Mouse (Mus musculus) layer of hippocampus, postnatal 25 days (tissue): Measurements from ENCODE around the gene Slc27a4. TPM values are rescaled to one million over a fixed set of nuclear protein-coding genes. Genes with fewer than 3 reads are reported as not detected.
A peak's percentile ranks its signal among the peaks of the same experiment; 100 is the strongest.
"Not testable (repeated sequence)": the region's sequence is repeated elsewhere in the genome, so short reads cannot be mapped to it uniquely, and the experiment has no call there.

Experiments used
- DNase-seq, 2 experiments: peaks; one replicate each; pipeline ENCODE4 v3.0.0; 2022; ENCODE audit warnings: mixed read lengths in 2 of 2, low spot score in 1 of 2; ENCODE audit errors: extremely low spot score in 1 of 2
- total RNA-seq, 2 experiments: library from RNA; stranded (reverse); gene quantifications; 2 replicates each; pipeline ENCODE4 v1.2.3; 2021

Gene Slc27a4
- 10 to 100 TPM; 74.1 to 76.7 TPM for total RNA-seq

DNA sequence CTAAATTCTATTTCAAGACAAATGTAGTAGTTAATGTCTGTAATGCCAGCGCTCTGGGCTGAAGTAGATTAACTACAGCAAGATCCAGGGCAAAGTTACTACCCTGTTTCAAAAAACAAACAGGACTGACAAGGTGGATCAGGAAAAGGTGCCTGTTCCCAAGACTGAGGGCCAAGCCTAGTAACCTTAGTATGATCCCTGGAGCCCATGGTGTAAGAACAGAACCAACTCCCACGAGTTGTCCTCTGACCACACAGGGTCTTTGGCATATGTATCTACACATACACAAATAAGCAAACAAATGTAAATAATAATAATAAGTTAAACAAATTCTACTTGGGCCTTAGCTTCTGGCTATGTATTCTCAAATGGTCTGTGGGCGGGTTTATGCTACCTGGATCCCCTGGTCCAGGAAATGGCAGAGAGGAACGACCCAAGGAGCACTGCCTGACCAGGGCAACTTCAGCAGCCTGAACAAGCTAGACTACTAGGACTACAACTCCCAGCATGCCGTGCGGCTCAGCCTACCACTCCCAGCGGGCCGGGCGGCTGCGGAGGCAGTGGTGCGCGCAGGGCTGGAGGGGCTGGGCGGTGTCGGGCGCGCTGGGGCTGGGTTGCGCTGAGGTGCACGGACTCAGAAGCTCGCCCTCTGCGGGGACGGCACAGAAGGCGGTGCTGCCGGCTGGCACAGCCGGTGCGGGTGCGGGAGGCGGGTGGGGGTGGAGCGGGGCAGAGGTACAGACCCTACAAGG is at the start of gene Slc27a4:
Gene Slc27a4, plus strand, starts transcription at position 560 of the 752 bp plus-strand sequence.
- DNase-seq: peak; percentile 93 to 95

DNA sequence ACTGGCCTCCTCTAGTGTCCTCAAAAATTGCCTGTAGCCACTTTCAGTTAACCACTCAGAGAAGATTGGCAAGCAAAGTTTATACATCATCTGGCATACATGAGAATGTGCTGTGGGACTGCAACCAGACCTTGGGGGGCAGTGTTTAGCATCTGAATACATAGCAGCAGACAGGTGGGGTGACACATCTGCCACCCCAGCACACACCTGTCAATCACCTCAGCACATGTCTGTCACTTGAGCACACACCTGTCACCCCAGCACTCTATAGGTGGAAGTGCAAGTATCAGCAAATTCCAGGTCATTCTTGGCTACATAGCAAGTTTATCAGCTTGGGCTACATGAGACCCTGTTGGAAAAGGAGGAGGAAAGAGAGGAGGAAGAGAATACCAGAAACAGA is 46.7 kb upstream of the Slc27a4 start:
- no peak for DNase-seq

DNA sequence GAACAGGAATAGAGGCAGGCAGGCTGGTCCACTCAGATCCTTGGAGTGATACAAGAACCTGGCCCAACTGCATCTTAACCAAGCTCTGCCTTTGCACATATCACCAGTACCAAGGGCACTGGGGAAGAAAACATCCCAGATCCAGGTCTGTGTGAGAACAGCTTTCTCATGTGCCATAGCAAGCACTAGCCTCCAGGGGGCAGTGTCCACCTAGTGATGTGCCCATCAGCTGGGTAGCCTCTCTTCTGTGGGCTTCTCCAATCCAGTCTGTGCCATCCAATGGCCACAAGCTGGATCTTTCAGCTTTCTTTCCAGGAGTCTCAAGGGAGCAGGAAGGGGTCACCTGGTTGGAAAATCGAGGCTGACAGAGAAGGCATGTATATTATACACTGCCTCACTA is 37.6 kb upstream of the Slc27a4 start:
- DNase-seq: peak; percentile 43 to 69

DNA sequence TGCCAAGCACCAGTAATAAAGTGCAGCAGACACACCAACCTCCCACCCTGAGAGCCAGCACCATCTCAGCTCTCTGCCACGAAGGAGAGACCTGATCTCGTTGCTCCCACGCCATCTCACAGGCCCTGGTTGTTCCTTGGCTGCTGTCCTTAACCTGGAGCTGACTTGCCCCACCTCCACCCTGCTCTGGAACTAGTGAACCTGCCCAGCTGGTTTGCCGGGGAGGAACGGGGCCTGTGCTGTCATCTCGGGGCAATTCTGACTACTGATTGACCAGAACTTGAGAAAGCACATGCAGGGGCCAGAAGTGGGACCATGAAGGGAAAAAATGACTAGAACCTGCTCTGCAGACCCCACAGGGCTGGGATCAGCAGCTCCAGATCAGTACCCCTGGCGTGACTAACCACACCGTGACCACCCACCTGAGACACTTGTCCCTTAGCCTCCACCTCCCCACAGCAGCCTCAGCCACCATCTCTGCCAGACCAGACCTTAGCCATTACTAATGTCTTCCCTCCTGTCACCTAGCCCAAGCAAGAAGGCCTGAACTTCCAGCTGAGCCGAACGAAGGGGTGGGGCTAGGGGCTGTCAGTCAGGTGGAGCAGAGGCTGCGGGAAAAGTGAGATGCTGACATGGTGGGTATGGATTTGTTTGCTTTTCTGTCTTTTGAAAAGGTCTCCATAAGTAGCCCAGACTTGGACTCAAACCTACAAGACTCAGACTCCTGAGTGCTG is 34.3 kb upstream of the Slc27a4 start:
- DNase-seq: no peak

DNA sequence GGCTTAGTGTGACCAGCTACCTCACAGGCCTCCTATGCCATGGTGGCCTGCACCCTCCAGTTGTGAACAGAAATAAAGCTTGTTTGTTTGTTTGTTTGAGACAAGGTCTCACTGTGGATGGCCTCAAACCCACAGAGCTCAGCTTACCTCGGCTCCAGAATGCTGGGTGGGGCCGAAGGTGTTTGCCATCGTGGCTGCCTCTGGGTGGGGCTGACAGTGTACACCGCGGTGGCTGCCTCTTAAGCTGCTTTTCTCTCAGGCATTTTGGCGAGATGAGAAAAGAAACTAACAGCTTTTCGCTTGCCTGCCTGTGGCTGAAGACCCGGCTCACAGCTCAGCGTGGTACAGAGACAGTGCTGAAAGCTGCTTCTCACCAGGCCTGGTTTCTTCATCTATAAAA is 33.5 kb upstream of the Slc27a4 start:
- no peak for DNase-seq

DNA sequence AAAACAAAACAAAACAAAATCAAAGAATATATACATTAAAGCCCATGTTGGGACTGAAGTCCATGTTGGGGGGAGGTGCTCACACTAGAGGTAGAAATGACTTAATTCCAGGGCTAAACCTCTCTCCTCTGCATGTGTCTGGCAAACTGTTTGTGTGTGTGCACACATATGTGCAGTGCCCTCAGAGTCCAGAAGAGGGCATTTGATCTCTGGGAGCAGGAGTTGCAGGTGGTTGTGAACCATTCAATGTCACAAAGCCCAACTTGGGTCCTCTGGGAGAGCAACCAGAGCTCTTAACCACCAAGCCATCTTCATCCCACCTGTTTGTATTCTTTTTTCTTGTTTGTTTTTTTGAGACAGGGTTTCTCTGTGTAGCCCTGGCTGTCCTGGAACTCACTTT is 32.3 kb upstream of the Slc27a4 start:
- no peak for DNase-seq

DNA sequence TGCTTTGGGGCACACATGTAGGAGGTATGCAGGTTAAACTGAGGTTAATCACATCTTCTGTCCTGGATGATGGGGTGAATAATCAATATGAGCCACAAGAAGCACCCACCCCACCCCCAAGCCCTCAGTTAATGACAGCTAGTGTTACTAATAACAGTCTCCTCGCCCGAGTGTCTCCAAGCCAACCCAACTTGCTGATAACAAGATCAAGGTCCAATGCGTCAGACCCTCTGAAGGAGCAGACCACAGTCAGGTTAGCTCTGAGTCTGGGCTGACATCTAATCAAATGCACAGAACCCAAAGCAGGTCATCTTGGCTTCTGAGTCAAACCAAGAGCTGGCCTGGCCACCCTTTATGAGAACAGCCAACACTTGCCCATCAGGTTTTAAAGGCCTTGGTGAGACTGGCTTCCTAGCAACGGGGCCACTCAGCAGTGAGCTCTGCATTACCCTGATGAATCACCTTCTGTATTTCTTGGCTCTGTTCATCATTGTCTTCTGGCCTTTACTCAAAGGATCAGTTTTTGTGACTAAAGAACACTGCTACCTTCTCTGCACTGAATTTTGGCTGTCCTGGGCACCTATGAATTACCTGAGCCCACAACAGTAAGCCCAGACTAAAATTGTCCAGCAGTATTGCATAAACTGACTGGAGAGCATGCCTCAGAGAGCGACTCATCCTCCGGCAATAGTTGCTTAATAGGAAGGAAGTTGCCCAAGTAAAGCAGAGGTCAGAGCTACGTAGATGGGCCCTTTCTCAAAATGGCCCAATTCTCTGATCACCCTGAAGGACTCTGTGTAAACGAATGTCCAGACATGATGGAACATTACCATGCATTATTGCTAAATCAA is 30.6 kb upstream of the Slc27a4 start:
- DNase-seq: no peak

DNA sequence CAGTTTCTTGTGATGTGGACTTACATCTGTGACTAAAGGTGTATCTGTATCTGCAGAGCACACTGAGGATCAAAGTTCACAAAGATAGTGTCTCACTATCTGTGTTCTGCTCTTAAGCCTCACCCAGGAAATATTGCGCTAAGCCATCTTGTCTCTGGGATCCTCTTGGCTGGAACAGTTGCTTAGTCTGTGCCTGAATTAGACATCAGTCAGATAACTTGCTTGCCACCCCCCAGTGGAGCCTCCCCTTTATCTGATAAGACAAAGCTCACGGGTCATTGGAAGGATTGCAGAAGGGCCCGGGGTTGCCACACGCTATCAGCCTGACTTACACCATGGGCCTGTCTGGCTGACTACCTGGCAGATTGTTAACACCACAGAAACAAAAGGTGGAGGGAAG is 29.1 kb upstream of the Slc27a4 start:
- no peak for DNase-seq

DNA sequence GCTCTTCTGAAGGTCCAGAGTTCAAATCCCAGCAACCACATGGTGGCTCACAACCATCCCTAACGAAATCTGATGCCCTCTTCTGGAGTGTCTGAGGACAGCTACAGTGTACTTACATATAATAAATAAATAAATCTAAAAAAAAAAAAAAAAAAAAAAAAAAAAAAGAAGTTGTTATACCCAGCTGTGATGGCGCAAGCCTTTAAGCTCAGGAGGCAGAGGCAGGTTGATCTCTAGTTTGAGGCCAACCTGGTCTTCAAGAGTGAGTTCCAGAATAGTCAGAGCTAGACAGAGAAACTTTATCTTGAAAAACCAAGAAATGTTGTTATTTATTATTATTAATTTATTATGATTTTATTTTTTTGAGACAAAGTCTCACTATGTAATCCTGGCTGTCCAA is 21.2 kb upstream of the Slc27a4 start:
- DNase-seq: not testable (repeated sequence)

DNA sequence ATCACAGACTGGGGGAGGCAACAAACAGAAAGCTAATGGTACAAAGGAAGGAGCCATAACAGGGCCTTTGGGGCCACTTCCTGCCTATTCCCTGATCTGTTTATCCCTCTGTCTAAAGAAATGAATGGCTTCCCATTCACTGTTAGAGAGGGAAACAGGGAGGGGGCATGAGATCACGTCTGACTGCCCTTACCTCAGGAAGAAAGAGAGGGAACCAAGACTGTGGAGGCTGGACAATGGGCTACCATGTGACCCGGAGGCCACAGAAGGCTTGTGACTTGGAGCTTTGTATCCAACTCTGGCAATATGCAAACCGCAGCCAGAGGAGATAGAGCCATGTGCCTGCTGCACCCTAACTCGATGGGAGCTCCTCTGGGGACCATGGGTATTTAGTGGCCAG is 18.1 kb upstream of the Slc27a4 start:
- no peak for DNase-seq

DNA sequence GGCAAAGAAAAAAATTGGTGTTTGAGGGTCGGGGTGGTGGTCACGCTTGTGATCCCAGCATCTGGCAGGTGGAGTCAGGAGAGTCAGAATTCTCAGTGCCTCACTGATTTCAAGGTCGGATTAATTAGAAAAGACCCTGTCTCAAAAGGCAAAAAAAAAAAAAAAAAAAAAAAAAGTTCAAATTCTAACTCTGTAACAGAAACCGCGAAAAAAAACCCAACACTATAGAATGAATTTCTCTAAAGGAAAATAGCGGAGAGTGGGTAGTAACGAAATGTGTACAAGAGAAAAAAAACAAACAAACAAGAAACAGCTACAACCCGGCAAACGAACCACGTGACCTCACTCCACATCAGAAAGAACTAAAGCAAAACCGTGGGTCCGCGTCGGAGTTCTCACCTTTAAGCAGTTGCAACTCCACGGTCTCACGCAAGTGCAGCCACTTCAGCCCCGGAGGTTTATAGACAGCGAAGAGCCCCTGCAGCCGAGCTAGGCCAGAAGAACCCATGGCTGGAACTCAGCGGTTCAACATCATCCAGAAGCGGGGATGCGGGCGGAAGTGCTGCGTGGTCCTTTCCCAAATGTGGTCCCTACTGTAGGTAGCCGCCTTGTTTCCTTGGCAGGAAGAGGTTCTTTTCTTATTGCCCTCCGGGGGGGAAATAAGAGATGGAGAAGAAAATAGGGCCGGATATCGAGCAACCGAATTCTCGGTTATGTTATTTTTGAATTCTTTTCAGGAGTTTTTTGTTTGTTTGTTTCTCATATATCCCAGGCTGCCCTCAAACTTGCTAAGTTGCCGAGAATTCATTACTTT is 15.1 kb upstream of the Slc27a4 start, which contains the start of gene Coq4:
Gene Coq4, plus strand, starts transcription at position 390 of the 814 bp plus-strand sequence.
- peak; percentile 79 to 84 for DNase-seq

DNA sequence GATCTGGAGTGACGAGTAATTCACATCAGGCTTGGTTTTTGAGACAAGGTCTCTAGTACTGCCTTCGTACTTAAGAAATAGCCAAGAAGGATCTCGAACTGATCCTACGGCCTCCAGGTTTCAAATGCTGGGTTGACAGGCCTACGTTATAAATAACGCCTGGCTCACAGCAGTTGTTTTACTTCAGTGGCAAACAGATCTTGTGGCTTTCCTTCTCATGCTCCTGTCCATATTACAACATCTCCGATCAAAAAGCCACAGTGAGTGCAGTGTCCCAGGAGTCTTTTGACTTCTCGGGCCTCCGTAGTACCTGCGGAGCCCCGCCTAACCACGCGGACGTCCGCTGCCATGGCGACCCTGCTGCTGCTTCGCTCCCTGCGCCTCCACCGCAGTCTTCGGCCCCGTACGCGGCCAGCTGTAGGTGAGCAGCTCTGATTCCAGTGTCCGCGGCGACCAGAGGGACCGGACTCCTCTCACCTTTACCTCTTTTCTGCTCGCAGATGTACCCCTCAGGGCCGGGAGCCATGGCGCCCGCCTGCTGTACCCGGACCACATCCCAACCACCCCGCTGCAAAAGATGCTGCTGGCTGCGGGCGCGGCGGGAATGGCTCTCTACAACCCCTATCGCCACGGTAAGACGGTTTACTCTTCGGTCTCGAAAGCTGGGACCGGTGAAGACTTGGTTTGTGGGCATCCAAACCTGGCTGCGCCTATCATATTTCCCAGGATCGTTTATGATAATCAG is 14.3 kb upstream of the Slc27a4 start, which contains the start of gene Trub2:
Gene Trub2, minus strand, starts transcription at position 566 of the 745 bp plus-strand sequence.
- DNase-seq: peak; percentile 57 to 73

DNA sequence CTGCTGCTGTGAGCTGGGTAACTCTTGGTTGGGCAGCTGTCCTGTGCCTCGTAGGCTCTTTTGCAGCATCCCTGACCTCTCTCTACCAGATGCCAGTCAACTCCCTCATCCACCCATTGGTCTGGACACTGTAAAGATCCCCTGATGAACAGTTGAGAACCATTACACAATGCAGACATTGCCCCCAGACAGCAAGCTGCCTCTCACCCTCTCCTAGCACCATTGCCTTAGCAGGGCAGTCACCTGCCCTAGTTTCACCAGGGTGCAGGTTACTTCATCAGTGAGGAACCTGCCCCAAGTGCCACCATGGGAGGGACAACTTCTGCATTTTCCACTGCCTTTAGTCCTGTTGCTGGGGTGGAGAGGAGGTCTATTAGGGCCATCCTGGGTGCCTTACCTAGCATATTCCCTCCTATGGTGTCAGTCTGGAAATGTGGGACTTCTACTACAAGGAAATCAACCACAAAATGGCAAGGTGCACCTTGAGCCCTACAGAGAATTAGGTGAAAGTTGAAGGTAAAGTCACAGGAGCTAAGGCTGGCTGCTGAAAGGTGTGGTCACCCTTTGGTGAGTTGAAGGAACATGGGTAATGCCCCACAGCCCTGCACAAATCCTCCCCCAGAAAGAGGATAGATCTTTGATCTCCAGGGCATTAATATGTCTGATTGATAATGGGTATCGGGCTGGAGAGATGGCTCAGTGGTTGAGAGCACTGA is 9.5 kb upstream of the Slc27a4 start:
- DNase-seq: no peak

DNA sequence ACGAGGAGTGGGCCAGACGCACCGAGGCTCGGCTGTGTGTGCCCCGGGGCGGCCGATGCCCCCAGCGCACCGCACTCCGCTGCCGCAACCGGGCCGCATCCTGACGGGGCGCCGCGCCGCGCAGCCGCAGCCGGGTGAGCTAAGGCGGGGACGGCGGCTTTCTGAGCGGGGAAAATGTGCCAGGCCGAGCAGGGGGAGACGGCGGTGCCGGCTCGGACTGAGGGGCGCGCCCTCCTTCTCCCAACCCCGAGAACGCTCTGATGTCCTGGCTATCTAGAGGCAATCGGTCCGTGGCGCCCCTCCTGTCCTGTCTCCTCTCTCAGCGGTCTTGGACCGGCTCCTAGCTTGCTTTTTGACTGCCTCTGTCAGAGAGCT is 380 bp downstream of the Slc27a4 start:
- no peak for DNase-seq

DNA sequence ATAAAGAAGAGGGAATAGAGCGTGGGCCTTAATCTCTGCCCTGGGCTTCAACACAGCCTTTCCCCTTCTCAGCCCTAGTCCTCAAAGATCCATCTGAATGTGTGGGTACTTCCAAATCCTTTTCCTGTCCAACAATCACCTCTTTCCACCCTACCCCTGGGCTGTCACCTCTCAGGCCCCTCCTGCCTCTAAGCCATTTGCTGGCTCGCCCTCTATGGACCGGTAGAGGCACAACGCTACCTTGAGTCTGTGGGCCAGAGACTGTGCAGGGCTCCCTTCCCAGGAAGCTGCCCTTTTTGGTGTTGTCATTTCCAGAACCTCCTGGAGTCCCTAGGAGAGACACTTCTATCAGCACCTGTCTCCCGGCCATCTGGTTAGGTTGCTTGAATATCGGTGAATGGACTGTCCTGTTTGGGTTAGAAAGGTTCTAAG is 982 bp downstream of the Slc27a4 start:
- no peak for DNase-seq

DNA sequence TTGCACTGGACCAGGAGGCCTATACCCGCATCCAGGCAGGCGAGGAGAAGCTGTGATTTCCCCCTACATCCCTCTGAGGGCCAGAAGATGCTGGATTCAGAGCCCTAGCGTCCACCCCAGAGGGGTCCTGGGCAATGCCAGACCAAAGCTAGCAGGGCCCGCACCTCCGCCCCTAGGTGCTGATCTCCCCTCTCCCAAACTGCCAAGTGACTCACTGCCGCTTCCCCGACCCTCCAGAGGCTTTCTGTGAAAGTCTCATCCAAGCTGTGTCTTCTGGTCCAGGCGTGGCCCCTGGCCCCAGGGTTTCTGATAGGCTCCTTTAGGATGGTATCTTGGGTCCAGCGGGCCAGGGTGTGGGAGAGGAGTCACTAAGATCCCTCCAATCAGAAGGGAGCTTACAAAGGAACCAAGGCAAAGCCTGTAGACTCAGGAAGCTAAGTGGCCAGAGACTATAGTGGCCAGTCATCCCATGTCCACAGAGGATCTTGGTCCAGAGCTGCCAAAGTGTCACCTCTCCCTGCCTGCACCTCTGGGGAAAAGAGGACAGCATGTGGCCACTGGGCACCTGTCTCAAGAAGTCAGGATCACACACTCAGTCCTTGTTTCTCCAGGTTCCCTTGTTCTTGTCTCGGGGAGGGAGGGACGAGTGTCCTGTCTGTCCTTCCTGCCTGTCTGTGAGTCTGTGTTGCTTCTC is 13.4 kb downstream of the Slc27a4 start:
- DNase-seq: no peak

DNA sequence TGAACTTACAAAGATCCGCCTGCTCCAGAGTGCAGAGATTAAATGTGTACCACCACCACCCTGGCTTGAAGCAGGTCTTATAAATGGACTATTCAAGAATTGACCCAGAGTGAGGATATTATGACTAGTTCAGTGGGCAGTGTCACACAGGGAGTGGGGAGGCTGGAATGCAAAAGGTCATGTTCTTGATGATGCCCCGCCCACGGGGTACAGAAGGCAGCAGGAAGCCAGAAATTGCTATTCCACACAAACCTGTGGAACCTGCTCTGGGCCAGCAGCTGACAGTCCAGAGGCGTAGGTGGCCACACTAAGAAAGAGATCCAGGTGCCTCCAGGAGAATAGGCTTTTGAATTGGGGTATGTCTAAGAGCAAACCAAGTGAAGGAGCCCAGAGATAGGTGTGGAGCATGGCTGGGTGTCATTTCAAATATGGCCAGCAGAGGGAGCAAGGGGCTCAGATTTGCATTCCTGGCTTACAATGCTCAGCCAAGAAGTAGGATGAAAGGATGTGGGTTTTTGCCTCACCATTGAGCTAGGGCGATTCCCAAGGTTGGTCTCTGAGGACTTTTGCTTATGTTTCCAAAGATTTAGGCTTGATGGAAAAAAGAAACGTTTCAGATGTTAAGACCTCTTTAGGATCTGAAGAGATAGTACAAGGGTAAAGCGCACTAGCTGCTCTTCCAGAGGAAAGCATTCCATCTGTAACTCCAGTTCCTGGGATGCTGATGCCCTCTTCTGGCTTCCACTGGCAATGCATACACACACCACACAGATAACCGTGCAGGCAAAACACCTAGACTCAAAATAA is 15.2 kb downstream of the Slc27a4 start:
- DNase-seq: peak; percentile 80 to 94
